Mouse (Mus musculus): Measurements from ENCODE around the gene Npy.

Gene Npy

DNA sequence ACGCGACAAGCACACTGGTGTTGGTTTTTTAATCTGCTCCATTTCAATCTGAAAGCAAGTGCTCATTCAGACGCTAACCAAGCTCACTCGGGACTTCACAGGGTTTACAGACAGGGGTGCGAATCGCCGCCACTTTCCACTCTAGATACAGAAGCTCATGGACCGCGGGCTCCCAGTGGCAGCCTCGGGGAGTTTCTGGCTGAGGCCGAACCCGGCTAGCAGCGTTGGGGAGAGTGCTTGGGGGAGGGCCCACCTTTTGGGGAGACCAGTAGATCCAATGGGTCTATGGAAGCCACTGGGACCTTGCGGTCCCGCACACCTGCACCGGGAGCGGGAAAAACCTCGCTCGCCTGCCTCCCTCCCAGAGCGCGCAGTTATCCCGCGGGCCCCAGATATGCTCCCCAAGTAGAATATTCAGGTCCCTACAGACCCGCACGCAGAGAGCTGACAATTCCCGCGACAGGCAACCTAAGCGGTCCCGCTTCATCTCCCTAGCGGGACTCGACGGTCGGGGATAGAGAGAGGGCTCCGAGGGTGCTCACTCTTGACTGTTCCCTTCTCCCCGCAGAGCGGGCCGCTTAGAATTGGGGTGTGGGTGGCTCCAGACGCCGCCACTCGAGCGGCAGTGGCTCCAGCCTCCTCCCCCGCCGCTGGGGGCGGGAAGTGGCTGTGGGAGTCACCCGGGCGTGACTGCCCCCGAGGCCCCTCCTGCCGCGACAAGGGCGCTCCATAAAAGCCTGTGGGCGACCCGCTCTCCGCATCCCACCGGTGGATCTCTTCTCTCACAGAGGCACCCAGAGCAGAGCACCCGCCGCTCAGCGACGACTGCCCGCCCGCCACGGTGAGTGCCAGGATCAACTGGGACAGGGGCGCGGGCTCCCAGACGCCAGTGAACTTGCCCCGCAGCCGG lies at the start of gene Npy:
Npy (plus strand) TSS at position 750 of the 910 bp plus-strand sequence.
- no peak for DNase-seq (ENCODE audit: low read depth)

DNA sequence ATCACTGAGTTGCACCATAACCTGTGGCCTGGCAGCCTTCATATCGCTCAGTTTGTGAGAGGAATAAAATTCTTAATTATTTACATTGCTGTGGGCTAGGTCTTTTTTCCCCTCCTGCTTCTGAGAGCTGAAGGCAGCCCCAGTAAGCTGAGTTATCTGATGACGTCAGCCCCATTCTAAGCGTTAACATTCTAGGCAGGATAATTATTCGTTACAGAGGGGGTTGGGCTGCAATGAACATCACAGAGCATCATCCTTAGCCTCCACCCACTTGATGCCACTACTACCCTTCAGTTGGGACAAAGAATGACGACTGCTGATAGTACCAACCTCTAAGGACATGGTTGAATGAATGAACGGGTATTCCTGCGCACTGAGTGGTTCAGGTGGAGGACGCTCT lies 47.5 kb upstream of the Npy start:
- no peak for DNase-seq (ENCODE audit: low read depth)

DNA sequence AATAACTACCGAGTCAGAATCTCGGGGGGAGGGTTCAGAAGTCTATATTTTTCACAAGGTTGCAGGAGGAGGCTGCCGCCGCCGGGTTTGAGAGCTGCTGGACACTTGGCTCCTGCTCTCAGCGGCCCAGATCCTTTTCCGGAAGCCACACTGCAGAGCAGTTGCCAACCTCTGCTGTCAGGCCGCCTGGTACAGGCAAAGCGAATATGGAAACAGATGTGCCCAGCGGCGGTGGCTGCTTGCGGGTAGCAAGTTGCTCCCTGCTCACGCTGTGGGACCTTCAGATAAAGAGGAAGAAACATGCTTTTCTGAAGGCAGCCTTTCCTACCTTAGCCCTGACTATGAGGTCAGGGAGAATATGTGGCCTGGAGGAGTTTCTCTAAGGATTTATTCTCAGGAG lies 44.4 kb upstream of the Npy start:
- DNase-seq (ENCODE audit: low read depth) = peak; percentile 19

DNA sequence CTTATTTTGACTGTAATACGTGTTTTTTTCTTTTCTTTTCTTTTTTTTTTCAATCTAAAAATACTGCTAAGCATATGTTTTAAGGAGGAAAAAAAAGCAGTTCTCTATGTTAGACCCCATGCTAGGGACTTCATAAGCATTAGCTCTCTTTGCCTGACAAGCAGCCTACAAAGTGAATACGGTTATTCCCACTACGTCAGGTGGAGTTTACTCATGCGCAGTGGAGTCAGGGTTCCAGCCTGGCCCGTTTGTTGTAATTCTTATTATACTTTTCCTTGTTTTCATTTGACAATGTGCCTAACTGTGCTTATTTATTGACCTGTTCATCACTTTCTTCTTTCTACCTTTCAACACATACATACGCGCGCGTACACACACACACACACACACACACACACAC lies 43.8 kb upstream of the Npy start:
- DNase-seq (ENCODE audit: low read depth) = no peak

DNA sequence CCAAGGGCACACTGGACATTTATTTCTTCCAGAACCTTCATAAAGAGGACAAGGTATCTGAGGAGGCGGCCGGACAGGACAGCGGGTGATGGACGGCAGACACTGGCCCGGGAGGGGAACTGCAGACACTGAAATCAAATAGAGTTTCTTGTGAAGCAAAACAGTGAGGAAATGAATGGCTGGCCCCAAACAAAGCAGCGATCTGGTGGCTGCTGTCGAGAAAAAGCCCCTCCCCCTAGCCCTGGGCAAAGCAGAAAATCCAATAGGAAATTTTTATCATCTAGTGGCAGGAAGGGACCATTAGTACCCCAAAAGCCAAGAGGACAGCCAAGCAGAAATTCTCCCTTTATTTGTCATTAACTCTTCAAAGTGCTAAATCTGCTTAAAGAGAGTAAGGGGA lies 42.9 kb upstream of the Npy start:
- DNase-seq (ENCODE audit: low read depth) = no peak

DNA sequence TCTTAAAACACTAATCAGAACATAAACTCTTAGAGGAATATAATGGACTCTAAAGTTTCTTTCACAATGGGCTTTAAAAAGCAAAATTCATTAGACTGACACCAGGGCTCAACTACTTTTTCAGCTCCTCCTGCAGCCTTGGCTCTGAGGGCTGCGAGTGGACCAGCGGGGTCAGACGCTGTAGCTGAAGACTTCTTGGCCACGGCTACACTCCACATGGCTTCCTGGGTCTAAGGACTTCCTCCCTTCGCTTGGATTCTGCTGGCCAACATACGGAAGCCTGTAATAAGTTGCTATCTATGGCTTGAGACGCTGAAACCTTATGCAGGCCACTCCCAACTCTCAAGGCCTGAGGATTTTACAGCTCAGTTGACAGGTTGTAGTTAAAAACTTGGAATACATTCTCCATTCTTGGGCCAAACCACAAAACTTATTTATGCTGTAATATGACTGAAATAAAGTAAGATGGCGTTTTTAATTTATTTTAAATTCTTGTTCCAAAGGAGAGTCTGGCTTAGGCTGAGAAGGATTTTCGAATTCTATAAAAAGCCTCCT lies 41.6 kb upstream of the Npy start:
- DNase-seq (ENCODE audit: low read depth) = no peak

DNA sequence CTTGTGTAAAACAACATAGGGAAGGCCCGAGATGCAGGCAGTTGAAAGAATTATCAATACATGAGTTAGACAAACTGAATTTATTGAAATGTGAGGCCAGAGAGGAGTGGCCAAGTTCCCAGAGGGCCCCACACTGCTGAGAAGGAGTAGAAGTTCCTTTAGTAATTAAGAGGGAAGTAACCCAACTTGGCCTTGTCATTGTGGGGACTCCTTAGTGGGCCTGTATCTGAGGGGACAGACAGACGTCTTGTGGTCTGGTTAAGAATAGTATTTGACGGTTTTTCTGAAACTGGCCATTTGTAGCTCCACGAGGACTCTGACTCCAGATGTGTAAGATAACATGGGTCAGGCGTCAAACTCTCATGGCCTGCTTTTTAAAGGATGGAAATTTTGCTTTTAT lies 40.7 kb upstream of the Npy start:
- DNase-seq (ENCODE audit: low read depth) = no peak

DNA sequence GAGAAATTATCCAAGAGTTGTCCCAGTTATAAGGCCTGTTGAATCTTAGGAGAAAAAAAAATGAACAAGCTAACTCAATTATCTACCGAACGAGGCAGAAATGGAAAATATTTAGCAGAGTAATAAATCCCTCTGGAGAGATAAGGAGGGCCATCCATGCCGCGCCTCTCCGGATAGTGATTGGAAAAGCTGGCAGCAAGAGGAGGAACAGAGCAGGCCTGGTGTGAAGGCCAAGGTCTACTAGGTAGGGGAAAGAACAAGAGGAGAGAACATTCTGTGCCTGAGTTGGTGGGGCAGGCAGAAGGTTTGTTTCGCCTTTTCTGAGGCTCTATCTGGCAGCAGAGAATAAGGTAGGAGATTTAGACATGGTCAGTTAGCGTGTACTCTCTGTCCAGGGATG lies 39.8 kb upstream of the Npy start:
- no peak for DNase-seq (ENCODE audit: low read depth)

DNA sequence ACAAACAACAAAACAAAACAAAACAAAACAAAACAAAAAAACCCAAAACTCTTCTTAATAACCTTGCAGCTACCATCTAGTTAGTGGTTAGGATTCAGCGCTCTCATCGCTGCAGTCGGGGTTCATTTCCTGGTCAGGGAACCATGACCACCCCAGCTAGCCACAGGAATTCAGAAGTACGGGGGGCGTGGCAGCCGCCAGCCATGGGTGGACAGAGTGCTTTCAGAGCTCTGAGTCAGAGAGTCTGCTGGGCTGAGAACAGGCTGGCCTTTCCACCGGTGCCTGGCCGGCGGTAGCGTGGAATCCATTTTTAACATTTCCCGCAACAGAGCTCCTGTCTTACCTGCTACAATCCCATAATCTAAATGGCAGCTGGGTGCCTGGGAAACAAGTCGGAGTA lies 30.0 kb upstream of the Npy start:
- no peak for DNase-seq (ENCODE audit: low read depth)

DNA sequence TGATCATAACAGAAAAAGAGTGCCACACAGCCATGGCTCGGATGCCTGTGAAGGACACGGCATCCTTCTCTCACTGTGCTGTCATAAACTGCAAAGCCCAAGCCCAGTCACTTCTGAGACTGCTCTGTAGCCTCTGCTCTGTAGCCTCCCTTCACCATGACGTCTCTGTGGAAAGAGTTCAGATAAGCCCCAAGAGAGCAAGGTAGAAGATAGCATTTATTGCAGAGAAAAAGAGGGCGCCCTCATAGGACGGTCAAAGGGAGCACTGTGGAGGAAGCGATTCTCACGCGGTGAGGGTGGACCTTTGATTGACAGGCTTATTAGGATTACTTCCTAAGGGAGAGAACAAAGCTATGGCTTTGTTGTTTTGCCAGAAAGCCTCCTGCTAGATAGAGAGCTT lies 18.4 kb upstream of the Npy start:
- no peak for DNase-seq (ENCODE audit: low read depth)

DNA sequence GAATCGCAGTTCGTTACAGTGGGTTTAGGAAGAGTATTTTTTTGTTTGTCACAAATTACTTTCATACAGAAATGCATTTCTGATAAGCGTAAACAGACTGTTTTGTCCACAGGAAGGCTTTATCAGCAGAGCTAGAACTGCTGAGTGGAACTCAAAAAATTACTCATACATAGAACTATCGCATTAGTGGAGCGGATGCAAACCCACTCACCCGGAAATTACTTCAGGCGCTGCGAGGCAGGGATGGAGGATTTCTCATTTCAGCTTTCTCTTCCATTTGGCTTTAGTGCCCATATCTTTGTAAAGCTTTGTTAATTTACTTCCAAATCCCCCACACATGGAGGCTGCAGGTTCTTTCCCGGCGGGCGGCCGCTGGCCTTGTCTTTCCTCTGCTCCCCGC lies 14.4 kb upstream of the Npy start:
- no peak for DNase-seq (ENCODE audit: low read depth)

DNA sequence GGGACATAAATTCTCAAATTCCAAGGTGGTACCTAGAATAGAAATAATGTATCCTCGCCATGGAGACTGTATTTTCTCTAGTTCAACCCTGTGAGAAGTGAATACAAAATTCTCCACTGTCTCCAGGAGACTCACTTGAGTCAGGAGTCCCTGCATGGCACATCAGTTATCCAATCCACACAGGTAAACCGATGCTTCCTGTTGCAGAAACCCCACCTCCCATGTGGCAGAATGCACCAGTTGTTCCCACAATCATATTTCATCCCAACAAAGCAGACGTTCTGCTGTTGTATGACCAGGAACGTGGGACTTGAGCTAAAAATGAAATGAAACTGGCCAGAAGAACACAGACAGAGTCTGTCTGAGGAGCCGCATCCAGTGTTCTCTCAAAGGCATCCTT lies 5.3 kb upstream of the Npy start:
- no peak for DNase-seq (ENCODE audit: low read depth)

DNA sequence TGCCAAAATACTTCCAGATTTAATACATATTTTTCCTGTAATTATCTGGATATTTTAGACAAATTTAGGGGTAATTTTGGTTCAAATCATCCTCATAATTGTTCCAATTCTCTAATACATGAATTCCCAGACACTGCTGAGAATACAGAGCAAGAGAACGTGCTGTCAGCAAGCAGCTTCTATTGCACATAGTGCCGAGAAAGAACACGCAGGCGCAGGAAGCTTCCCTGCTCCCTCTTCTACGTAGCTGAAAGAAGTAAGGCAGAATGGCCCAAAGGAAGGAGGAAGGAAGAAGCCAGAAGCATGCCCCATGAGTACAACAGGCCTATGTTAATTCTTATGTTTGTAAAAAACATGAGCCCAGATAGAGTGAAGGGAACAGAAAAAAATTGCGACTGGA lies 4.9 kb upstream of the Npy start:
- no peak for DNase-seq (ENCODE audit: low read depth)

DNA sequence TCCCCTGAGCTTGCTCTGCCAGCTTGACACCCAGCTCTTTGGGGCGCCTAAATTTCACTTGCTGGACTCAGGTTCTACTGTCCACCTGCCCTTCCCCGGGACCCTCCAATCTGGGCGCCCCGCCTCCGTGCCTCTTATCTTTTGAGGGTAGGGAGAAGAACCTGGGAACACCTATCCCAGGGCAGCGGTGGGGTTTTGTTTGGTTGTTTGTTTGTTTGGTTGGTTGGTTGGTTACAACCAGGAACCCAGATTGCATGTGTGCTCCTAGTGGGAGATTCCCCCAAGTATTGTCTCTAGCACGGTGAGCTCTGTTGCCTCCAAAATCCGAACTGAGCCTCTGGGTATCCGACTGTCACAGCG lies 341 bp downstream of the Npy start:
- DNase-seq (ENCODE audit: low read depth) = no peak

DNA sequence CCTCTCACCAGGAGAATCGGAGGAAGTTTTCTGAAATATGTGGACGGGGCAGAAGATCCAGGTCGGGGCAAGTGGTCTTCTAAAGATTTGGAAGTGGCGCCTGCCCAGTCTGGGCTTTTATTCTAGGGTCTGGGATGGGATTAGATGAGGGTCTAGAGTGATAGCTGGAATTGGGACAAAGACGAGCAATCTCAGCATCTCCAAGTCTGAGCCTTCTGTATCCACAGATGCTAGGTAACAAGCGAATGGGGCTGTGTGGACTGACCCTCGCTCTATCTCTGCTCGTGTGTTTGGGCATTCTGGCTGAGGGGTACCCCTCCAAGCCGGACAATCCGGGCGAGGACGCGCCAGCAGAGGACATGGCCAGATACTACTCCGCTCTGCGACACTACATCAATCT lies 861 bp downstream of the Npy start:
- DNase-seq (ENCODE audit: low read depth) = no peak

DNA sequence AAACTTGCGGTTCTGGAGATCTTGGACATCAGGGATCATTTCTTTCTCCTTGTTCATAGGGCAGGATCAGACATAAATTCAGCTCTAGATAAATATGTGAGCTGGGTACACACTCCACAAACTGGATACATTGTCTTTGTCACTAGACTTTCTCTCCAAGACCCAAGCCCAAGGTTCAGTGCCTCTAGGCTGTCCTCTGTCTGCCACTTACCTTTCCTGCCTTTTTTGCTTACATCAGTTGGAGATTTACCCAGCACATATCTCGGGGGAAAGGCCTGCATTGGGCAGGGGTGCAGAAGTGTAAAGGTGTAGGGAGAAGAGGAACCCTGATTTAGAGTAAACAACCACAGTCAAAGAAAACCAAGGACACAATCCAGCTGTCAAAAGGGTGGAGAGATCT lies 1.3 kb downstream of the Npy start:
- no peak for DNase-seq (ENCODE audit: low read depth)

DNA sequence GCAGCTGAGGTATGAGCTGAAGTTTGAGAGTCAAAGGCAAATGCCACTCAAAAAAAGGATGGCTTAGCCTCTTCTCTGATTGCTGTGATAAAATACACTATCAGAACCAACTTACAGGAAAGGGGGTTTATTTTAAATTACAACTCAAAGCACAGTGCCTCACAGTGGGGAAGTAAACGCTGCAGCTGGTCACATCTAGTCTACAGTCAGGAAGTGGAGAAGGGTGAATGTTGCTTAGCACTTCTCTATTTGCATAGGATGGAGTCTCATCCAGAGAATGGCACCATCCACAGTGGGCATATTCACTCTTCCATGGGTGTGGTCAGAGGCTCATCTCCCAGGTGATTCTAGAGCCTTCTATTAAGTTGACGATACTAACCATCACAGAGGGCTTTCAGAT lies 9.1 kb downstream of the Npy start:
- no peak for DNase-seq (ENCODE audit: low read depth)

DNA sequence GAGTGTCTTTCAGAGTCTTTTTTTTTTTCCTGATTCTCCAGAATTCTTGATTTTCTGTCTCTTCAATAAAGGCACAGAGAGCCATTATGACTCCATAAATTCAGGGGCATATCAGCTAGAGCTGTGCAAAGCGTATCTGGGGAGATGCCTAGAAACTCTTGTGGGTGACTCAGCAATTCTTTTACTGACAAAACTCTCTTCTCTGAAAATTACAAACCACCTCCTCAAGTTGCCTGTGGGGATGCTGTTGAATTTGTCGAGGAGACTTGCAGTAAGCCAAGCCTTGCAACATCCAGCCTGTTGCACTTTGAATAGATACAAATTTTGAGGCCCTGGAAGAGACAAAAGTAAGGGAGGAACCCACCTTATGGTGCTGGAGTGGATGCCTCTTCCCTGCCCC lies 34.3 kb downstream of the Npy start:
- DNase-seq (ENCODE audit: low read depth) = no peak

DNA sequence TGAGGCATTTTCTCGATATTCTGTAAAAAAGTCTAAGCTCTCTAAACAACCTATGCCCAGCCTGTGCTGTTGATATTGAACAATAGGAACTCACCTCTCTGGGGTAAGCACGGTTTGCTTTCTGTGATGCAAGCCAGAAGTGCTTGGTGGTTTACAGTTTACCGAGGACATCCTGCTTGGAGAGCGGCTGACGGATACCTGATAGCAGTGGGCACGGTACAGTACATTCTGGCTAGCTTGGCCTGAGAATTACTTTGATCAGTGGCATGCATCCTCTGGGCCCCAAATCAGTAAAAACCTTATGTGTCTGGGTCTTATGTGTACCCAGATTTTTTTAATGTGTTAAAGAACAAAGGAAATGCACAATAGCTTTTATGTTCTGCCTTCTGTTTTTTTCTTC lies 45.1 kb downstream of the Npy start:
- no peak for DNase-seq (ENCODE audit: low read depth)

DNA sequence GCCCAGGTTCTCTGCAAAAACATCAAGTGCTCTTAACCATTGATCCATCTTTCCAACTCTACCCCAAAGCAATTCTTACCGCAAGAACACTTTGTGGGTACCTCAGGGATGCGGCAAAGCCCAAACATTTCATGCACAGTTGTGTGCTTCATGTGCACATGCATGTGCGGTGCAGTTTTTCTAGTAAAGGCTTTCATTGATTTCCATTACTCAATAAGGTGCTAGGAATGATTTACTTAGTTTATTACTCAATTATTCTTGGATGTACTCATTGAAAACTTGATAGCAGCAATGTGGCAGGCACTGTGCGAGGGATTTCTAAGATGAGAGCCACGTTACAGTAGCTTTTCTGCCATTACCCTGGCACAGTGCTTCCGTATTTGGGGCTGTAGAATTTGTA lies 48.6 kb downstream of the Npy start:
- no peak for DNase-seq (ENCODE audit: low read depth)

DNA sequence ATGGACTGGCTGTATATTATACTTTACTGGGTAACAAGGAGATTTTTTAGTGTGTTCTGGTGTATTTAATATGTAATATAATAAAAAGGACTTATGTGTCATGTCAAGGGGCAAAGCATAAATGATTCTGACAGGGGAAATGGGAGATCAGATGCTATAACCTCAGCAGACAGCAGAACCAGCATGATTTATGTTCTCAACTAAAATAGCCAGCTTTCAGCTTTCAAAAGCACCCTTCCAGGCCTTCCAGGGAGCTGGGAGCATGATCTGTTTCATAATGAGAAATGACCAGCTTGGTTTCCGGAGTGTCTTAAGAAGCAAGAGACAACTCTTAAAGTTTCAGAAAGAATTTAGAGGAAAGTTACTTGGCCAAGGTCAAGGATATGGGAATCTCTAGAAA lies 51.0 kb downstream of the Npy start:
- DNase-seq (ENCODE audit: low read depth) = no peak

DNA sequence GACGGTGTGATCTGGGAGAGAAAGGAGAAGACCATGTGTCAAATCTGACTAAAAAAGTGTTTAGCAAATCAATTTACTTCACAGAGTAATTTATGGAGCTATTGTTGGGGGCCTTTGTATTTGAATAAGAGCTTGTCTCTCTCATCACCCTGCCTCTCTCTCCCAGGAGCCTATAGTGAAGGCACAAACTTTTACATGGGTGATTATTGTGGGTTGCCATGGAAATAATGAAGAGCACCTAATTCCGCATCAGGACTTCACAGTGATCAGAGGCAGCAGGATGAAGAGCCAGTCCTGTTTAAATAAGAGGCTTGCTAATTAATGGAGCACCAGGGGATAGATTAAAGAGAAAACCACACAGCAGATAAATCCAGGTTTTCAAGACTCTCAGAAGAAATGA lies 52.6 kb downstream of the Npy start:
- no peak for DNase-seq (ENCODE audit: low read depth)

DNA sequence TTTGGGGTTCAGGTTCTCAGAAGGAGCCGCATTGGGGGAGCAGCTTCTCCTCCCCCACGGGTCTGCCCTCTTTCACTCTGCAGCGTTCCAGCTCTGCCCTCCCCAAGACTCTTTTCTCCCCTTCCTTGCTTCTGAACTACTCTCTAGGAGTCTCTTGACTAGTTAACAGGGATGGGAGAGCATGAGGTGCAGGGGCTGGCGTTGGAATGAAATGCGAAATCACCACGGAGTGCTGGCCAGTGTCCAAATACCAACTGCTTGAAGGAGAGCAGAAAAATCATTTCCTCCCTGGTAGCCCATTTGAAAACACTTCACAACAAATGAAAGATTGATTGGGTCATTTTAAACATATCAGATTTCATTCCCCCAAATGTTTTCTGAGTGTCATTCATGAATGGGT lies 53.3 kb downstream of the Npy start:
- no peak for DNase-seq (ENCODE audit: low read depth)

Measured in c-Kit-positive CD71-negative TER-119-negative erythroid progenitor cells, embryonic 14.5 days (primary cell).